Mouse (Mus musculus): ENCODE data around the gene Glycam1.
"Not testable (repeated sequence)": the region's sequence is repeated elsewhere in the genome, so short reads cannot be mapped to it uniquely, and the experiment has no call there.

GRCm38 (mm10) chr15:103587752-103588151 lies 22.9 kb upstream of the Glycam1 start:
- not testable (repeated sequence) for TF ChIP-seq POLR2A (IDR thresholded peaks at IDR 0.05; ENCODE audit: low read depth, low read length); CTCF (IDR thresholded peaks at IDR 0.05; ENCODE audit: borderline replicate concordance, insufficient read depth, low read length)
